Mouse (Mus musculus): Measurements from ENCODE around the gene Mta2.
"Not testable (repeated sequence)": the region's sequence is repeated elsewhere in the genome, so short reads cannot be mapped to it uniquely, and the experiment has no call there.

Gene Mta2

GRCm38 (mm10) chr19:8967373-8967743, 25.7 kb downstream of the Mta2 start:
- no peak for DNase-seq (ENCODE audit: low spot score)

- DNase-seq (ENCODE audit: low spot score), result no peak
Measured at GRCm38 (mm10) chr19:8967893-8968292, 26.2 kb downstream of the Mta2 start.

- not testable (repeated sequence) for DNase-seq (ENCODE audit: low spot score)
Measured at GRCm38 (mm10) chr19:8972491-8972890, 30.8 kb downstream of the Mta2 start.

- DNase-seq (ENCODE audit: low spot score), result no peak
Measured at GRCm38 (mm10) chr19:8974638-8975037, 33.0 kb downstream of the Mta2 start.

GRCm38 (mm10) chr19:8975491-8975890, 33.8 kb downstream of the Mta2 start:
- no peak for DNase-seq (ENCODE audit: low spot score)

- DNase-seq (ENCODE audit: low spot score), result no peak
Measured at GRCm38 (mm10) chr19:8976535-8976934, 34.9 kb downstream of the Mta2 start.

GRCm38 (mm10) chr19:8980771-8981170, 39.1 kb downstream of the Mta2 start:
- no peak for DNase-seq (ENCODE audit: low spot score)

GRCm38 (mm10) chr19:8981450-8982168, 39.9 kb downstream of the Mta2 start:
- DNase-seq (ENCODE audit: low spot score), result no peak

GRCm38 (mm10) chr19:8982303-8983149, 40.9 kb downstream of the Mta2 start:
- DNase-seq (ENCODE audit: low spot score), result no peak

- no peak for DNase-seq (ENCODE audit: low spot score)
Measured at GRCm38 (mm10) chr19:8983150-8983650, 41.5 kb downstream of the Mta2 start.

- peak; percentile 57 for DNase-seq (ENCODE audit: low spot score)
Measured at GRCm38 (mm10) chr19:8984255-8984868, 42.7 kb downstream of the Mta2 start.

GRCm38 (mm10) chr19:8985891-8986290, 44.2 kb downstream of the Mta2 start:
- no peak for DNase-seq (ENCODE audit: low spot score)

- no peak for DNase-seq (ENCODE audit: low spot score)
Measured at GRCm38 (mm10) chr19:8987816-8988215, 46.1 kb downstream of the Mta2 start.

- DNase-seq (ENCODE audit: low spot score), result no peak
Measured at GRCm38 (mm10) chr19:8988346-8989065, 46.8 kb downstream of the Mta2 start.

- DNase-seq (ENCODE audit: low spot score), result peak; percentile 5
Measured at GRCm38 (mm10) chr19:8989066-8989566, 47.4 kb downstream of the Mta2 start, which contains the start of gene Ahnak. Gene Ahnak (plus strand): TSS chr19:8989284.

GRCm38 (mm10) chr19:8989567-8990431, 48.1 kb downstream of the Mta2 start:
- DNase-seq (ENCODE audit: low spot score), result peak; percentile 15

- no peak for DNase-seq (ENCODE audit: low spot score)
Measured at GRCm38 (mm10) chr19:8990432-8991102, 48.9 kb downstream of the Mta2 start.

GRCm38 (mm10) chr19:8991245-8991870, 49.7 kb downstream of the Mta2 start:
- DNase-seq (ENCODE audit: low spot score), result no peak

- no peak for DNase-seq (ENCODE audit: low spot score)
Measured at GRCm38 (mm10) chr19:8991871-8992735, 50.4 kb downstream of the Mta2 start.
